Mouse (Mus musculus) c-Kit-positive CD71-negative TER-119-negative erythroid progenitor cells, embryonic 14.5 days (primary cell): ENCODE measurements around the gene Atp2c1.

Source experiments
- DNase-seq: peaks from one replicate; pipeline ENCODE4 v3.0.0-alpha.2; 2013; ENCODE audit warnings: low read depth

Atp2c1 gene

DNA sequence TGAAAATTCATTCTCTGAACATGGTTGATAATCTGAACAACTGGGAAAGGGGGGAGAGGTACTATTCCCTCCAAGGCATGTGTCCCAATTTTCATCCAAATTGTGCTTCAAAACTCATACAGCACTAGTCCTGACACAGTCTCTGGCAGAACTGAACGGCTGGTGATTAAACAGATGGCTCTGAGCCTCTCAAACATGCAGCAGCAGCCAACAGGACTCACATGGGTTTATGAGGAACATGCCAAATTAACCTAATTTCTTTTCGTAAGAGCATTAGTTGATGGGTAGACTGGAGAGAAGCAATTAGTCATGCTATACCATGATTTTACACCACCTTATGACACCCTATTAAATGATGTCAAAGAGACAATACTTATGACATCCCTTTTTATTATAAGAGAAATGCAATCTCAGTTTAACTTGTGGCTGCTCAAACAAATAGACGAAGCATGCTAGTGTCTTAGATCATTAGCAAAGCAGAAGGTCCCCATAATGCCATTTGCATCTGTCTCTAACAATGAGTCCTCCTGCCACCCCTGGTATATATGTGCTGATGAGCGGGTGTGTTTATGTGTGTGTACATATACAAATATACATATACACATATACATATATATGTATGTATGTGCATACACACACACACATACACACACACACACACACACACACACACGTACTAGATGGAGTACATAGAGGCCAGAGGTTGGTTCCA, 163.4 kb downstream of the Atp2c1 start:
- no peak for DNase-seq

DNA sequence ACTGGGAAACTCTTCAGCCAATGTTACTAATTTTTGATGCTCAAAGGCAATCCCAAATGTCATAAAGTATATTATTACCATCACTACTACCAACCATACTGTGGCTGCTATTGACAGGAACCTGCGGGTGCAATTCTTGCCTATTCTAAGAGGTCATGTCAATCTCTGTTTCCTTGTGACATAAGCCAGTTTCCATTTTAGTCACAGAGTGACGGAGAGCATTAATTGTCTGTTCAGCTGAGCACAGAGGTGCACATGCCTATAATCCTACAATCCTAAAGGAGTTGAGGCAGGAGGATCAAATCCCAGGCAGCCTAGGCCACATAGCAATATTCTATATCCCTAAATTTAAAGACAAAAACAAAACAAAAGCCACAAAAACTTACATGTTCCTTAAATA, 164.9 kb downstream of the Atp2c1 start:
- DNase-seq = no peak
